Mouse (Mus musculus) brain, embryonic 14.5 days (tissue): Measurements from ENCODE around the gene Stard10.

ENCODE experiments used
- CTCF ChIP-seq: fragments of 200-500 bp; IDR thresholded peaks from 2 replicates; pipeline ENCODE4 v1.5.1; 2012; ENCODE audit warnings: inconsistent platforms, mild to moderate bottlenecking, moderate library complexity, borderline replicate concordance; ENCODE audit not compliant: insufficient read depth, insufficient read length; ENCODE audit errors: extremely low read depth
- POLR2A ChIP-seq: fragments of 200-500 bp; IDR thresholded peaks from 2 replicates; pipeline ENCODE4 v1.6.1; 2012; ENCODE audit warnings: mild to moderate bottlenecking, inconsistent platforms, borderline replicate concordance; ENCODE audit not compliant: poor library complexity, insufficient read depth, insufficient read length, severe bottlenecking; ENCODE audit errors: extremely low read depth

DNA sequence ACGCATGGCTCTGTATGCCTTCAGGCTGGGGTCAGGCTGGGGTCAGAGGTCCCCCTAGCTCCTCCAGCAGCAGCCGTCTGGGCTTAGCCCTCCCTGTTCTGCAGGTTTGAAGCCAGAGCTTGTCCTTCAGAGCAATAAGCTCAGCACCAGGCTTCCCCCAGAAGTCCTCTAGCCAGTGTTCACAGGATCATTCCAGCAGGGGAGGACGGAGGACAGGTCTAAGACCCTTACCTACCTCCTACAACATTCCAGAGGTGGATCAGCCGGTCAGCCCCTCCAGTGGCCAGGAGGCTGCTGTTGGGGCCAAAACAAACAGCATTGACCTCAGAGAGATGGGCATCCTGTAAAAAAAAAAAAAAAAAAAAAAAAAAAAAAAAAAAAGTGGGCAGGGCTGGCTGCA, 23.7 kb upstream of the Stard10 start:
- TF ChIP-seq POLR2A (no peak), CTCF (no peak)
